Comparison of ENCODE assay signal across 28 mouse cellular contexts in the genomic region with DNA sequence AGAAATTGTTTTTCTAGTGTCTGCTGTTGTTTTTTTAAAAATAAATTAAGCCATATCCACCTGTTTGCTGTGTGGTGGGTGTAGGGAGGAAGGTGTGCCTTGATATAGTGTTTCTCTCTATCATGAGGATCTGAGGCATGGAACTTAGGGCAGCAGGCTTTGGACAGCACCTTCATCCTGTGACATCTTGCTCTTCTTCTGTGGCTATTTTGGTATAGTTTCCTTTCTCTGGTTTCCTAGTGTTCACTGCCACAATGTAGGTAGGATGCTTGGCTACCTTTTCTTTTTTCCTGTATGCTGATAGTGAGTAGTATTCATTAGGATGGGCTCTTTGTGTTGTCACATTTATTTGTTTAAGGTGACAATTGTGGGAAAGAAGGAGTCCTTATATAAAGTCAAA.
DNase-seq lines count a peak whose midpoint lies in the region; ATAC-seq and TF ChIP-seq lines count a peak whose summit lies in the region.
"Had no signal": no experiment of that assay in that cellular context is flagged by ENCODE, and none has a peak within 500 bp of the region (broad histone marks: within the 10 kb centered on the region; RNA-seq: fewer than 3 reads in every experiment).

No protein-coding gene starts in this region.

- no peak for TF ChIP-seq POLR2A in CH12.LX (IDR thresholded peaks at IDR 0.05; ENCODE audit: low read depth, low read length)

- intact Hi-C loops in heart, postnatal 14 days (cut with DNase I), result no loop called here

- no peaks in the 10 kb centered on the region for H3K27me3 ChIP-seq in CH12.LX (replicated peaks)
- H3K27me3 ChIP-seq: embryonic facial prominence, embryonic 13.5 days; forebrain, embryonic 12.5 days; forebrain, embryonic 15.5 days; hindbrain, embryonic 13.5 days; Patski had no signal

- H3K4me3 ChIP-seq in CH12.LX (replicated peaks in 1 of 3; ENCODE audit: low read depth in 2 of 3, low read length in 2 of 3, poor library complexity in 1 of 3) (no peak overlapping the region), macrophage (ENCODE audit: inconsistent target) (no peak overlapping the region)
- H3K4me3 ChIP-seq: embryonic facial prominence, embryonic 10.5 days; embryonic facial prominence, embryonic 13.5 days; erythroblast, embryonic 14.5 days; forebrain, embryonic 12.5 days; forebrain, embryonic 15.5 days; hindbrain, embryonic 10.5 days; hindbrain, embryonic 13.5 days had no signal

- no peak for TF ChIP-seq RAD21 in CH12.LX (IDR thresholded peaks at IDR 0.05; ENCODE audit: low read depth, low read length)

- dilution Hi-C loops in CH12.LX (cut with MboI; ENCODE audit: extremely low pct_ligation_motif_present, extremely low pct_unique_long_range_greater_than_20kb, low sequenced_read_pairs), result no loop called here

- H3K36me3 ChIP-seq in CH12.LX (replicated peaks in 1 of 2; ENCODE audit: control insufficient read depth in 1 of 2, insufficient read depth in 1 of 2, low read length in 1 of 2) (peaks cover 0 to 6% of the 10 kb centered on the region in 2 experiments), macrophage (ENCODE audit: inconsistent target) (no peaks in the 10 kb centered on the region)
- H3K36me3 ChIP-seq: embryonic facial prominence, embryonic 10.5 days; embryonic facial prominence, embryonic 13.5 days; forebrain, embryonic 12.5 days; forebrain, embryonic 15.5 days; hindbrain, embryonic 10.5 days; hindbrain, embryonic 13.5 days had no signal

- peaks cover 0 to 36% of the 10 kb centered on the region in 2 experiments; a peak in 3 of 4 replicates for H3K4me1 ChIP-seq in CH12.LX (ENCODE audit: control insufficient read depth in 1 of 2, insufficient read depth in 2 of 2)

- H3K79me2 ChIP-seq in CH12.LX (replicated peaks; ENCODE audit: control insufficient read depth, extremely low read depth, insufficient read depth, poor library complexity, severe bottlenecking), result peaks cover 12% of the 10 kb centered on the region
- H3K79me2 ChIP-seq in macrophage (ENCODE audit: inconsistent target), result peaks cover 97% of the 10 kb centered on the region

- peaks cover 2% of the 10 kb centered on the region for H3K9me3 ChIP-seq in CH12.LX (replicated peaks; ENCODE audit: low read length)
- H3K9me3 ChIP-seq: embryonic facial prominence, embryonic 10.5 days; embryonic facial prominence, embryonic 13.5 days; forebrain, embryonic 12.5 days; forebrain, embryonic 15.5 days; G1E; hindbrain, embryonic 10.5 days; hindbrain, embryonic 13.5 days had no signal

- no peak for ATAC-seq in frontal cortex, adult (ENCODE audit: low TSS enrichment)
- ATAC-seq: forebrain, embryonic 15.5 days; hindbrain, embryonic 16.5 days; Patski had no signal

- in situ Hi-C loops in CH12.LX (cut with MboI; ENCODE audit: low pct_ligation_motif_present, low pct_unique_long_range_greater_than_20kb, low sequenced_read_pairs), result no loop called here

- peak; percentile 42 for DNase-seq in heart, adult 11 months
- DNase-seq in heart, postnatal 14 days, result no peak
- peak; percentile 55 for DNase-seq in CD4-positive helper T cell, adult 2 months (ENCODE audit: low read depth, low spot score)
- no peak for DNase-seq in CH12.LX (ENCODE audit: extremely low read depth)
- no peak for DNase-seq in layer of hippocampus, postnatal 10 days (ENCODE audit: low spot score in 2 of 2)
- no peak for DNase-seq in thymus, adult 18-20 months
- DNase-seq: adrenal gland, adult 2 months; adrenal gland, postnatal 14 days; cerebellum, adult 11 months; cerebellum, adult 9-11 months; cerebellum, postnatal 36 days; embryo, embryonic 11 days; gastrocnemius, postnatal 10 days; gastrocnemius, postnatal 36 days; heart, postnatal 36 days had no signal

- TF ChIP-seq CTCF in CH12.LX (conservative IDR thresholded peaks at IDR 0.05 in 1 of 2, IDR thresholded peaks at IDR 0.05 in 1 of 2; ENCODE audit: low read depth in 2 of 2, low read length in 2 of 2), result no peak

- H3K27ac ChIP-seq in CH12.LX (ENCODE audit: insufficient read depth, low read depth) (no peak overlapping the region), macrophage (peak overlapping the region; percentile 35; the same call in 1 of the 2 replicates)
- H3K27ac ChIP-seq: embryonic facial prominence, embryonic 10.5 days; embryonic facial prominence, embryonic 13.5 days; forebrain, embryonic 12.5 days; forebrain, embryonic 15.5 days; hindbrain, embryonic 10.5 days; hindbrain, embryonic 13.5 days had no signal

- TF ChIP-seq EP300 in CH12.LX (IDR thresholded peaks at IDR 0.05; ENCODE audit: low read length), result no peak

- H3K4me2 ChIP-seq in CH12.LX (ENCODE audit: insufficient read depth, low read depth, poor library complexity, severe bottlenecking), result no peak overlapping the region; the same call in 1 of the 2 replicates
- H3K4me2 ChIP-seq: embryonic facial prominence, embryonic 13.5 days; forebrain, embryonic 12.5 days; forebrain, embryonic 15.5 days; heart, embryonic 11.5 days; hindbrain, embryonic 13.5 days had no signal

- H3K9ac ChIP-seq in CH12.LX (ENCODE audit: insufficient read depth, low read depth), result no peak overlapping the region
- H3K9ac ChIP-seq: embryonic facial prominence, embryonic 13.5 days; forebrain, embryonic 12.5 days; forebrain, embryonic 15.5 days; hindbrain, embryonic 13.5 days had no signal

TF ChIP-seq in CH12.LX, 34 proteins besides CTCF, POLR2A, EP300 and RAD21:
- no peak for TF ChIP-seq NRF1 (IDR thresholded peaks at IDR 0.05; ENCODE audit: low read depth, low read length)
- peak; percentile 26; the same call in 1 of the 2 replicates for TF ChIP-seq MEF2A (IDR thresholded peaks at IDR 0.05; ENCODE audit: borderline replicate concordance, low read depth, low read length)

Comparison
In these comparisons a context has a peak if more than half of its experiments do, and no peak if none do; other contexts are left out.
1. DNase-seq: peak in heart, adult 11 months (single experiment) and CD4-positive helper T cell, adult 2 months (single experiment); none in heart, postnatal 14 days (0 of 2), CH12.LX (single experiment), layer of hippocampus, postnatal 10 days (0 of 2) and thymus, adult 18-20 months (0 of 2).